Mouse (Mus musculus) midbrain, embryonic 15.5 days (tissue): Measurements from ENCODE around the gene Oxct1. TPM values are rescaled to one million over a fixed set of nuclear protein-coding genes. Genes with fewer than 3 reads are reported as not detected.

ENCODE experiments used
- ATAC-seq: fragments of 200-750 bp; cut with Nextera tagmentation; replicated peaks from 2 replicates; pipeline ENCODE4 v1.8.0; 2017; ENCODE audit warnings: moderate TSS enrichment
- H3K27ac ChIP-seq: fragments of 300-500 bp; sonication (generic); 2 replicates; pipeline ENCODE4 v1.5.1; 2015; ENCODE audit warnings: mild to moderate bottlenecking, inconsistent platforms
- H3K27me3 ChIP-seq: fragments of 300-500 bp; sonication (generic); replicated peaks from 2 replicates; pipeline ENCODE4 v1.6.1; 2015; ENCODE audit warnings: inconsistent platforms
- H3K36me3 ChIP-seq: fragments of 300-500 bp; sonication (generic); replicated peaks from 2 replicates; pipeline ENCODE4 v1.6.1; 2015; ENCODE audit warnings: inconsistent platforms
- H3K4me1 ChIP-seq: fragments of 300-500 bp; sonication (generic); 2 replicates; pipeline ENCODE4 v1.6.1; 2015; ENCODE audit warnings: inconsistent platforms
- H3K4me2 ChIP-seq: fragments of 300-500 bp; sonication (generic); 2 replicates; pipeline ENCODE4 v1.6.1; 2015; ENCODE audit warnings: inconsistent platforms, mild to moderate bottlenecking, moderate library complexity
- H3K4me3 ChIP-seq: fragments of 300-500 bp; sonication (generic); 2 replicates; pipeline ENCODE4 v1.5.1; 2015; ENCODE audit warnings: mild to moderate bottlenecking, inconsistent platforms
- H3K9ac ChIP-seq: fragments of 300-500 bp; sonication (generic); 2 replicates; pipeline ENCODE4 v1.6.1; 2015; ENCODE audit warnings: mild to moderate bottlenecking, inconsistent platforms
- H3K9me3 ChIP-seq: fragments of 300-500 bp; sonication (generic); 2 replicates; pipeline ENCODE4 v1.6.1; 2016; ENCODE audit warnings: inconsistent platforms
- whole genome bisulfite sequencing: fragments of 180-500 bp; shearing (Covaris S2); methylation state at CpG from one replicate; pipeline ENCODE4 v1.1.7; 2015; ENCODE audit warnings: mixed read lengths; 5-methylcytosine and 5-hydroxymethylcytosine counted together
- polyA plus RNA-seq: library from polyadenylated mRNA; unstranded; fragments of >200 nt; fragmentation: Nextera tagmentation; extraction: Ambion mirVana; gene quantifications from 2 replicates; pipeline ENCODE4 v1.2.1, GENCODE M21; 2015

Oxct1 gene
- polyA plus RNA-seq, 1 experiment from 2014 or later = 301 TPM

- H3K4me1 ChIP-seq = no peaks in the 10 kb centered on the region
- WGBS = 66% methylated on average over 3 of the region's 3 CpGs
These were observed 64.4 kb downstream of the Oxct1 start for GRCm38 (mm10) chr15:4090601-4091000.

GRCm38 (mm10) chr15:4092586-4092985 lies 66.4 kb downstream of the Oxct1 start:
- Histone ChIP-seq H3K36me3 (0 out of 2 replicates have a peak, but pooled peaks cover 3% of the 10 kb centered on the region), H3K4me2 (no peak overlapping the region), H3K9ac (no peak overlapping the region), H3K27ac (no peak overlapping the region), H3K9me3 (no peaks in the 10 kb centered on the region), H3K27me3 (no peaks in the 10 kb centered on the region), H3K4me3 (no peak overlapping the region), H3K4me1 (no peaks in the 10 kb centered on the region)
- WGBS = 89% methylated on average over 2 of the region's 2 CpGs
- ATAC-seq = no peak

More at GRCm38 (mm10) chr15:4090601-4091000, 64.4 kb downstream of the Oxct1 start:
- Histone ChIP-seq H3K9me3 (no peaks in the 10 kb centered on the region), H3K27ac (no peak overlapping the region), H3K27me3 (no peaks in the 10 kb centered on the region), H3K4me2 (no peak overlapping the region), H3K4me3 (no peak overlapping the region), H3K9ac (no peak overlapping the region), H3K36me3 (0 out of 2 replicates have a peak, but pooled peaks cover 3% of the 10 kb centered on the region)
- no peak for ATAC-seq

- 93% methylated on average over 10 of the region's 10 CpGs for WGBS
- Histone ChIP-seq H3K36me3 (peaks cover 15% of the 10 kb centered on the region; the same call in 1 of the 2 replicates), H3K4me2 (no peak overlapping the region), H3K9ac (no peak overlapping the region), H3K27ac (no peak overlapping the region), H3K4me3 (no peak overlapping the region), H3K27me3 (no peaks in the 10 kb centered on the region), H3K9me3 (no peaks in the 10 kb centered on the region), H3K4me1 (no peaks in the 10 kb centered on the region)
- ATAC-seq = no peak
These were observed 74.2 kb downstream of the Oxct1 start for GRCm38 (mm10) chr15:4100341-4100921.

- Histone ChIP-seq H3K4me2 (no peak overlapping the region), H3K9ac (no peak overlapping the region), H3K4me1 (no peaks in the 10 kb centered on the region), H3K27me3 (no peaks in the 10 kb centered on the region), H3K36me3 (peaks cover 15% of the 10 kb centered on the region; the same call in 1 of the 2 replicates), H3K27ac (no peak overlapping the region), H3K4me3 (no peak overlapping the region), H3K9me3 (no peaks in the 10 kb centered on the region)
- 87% methylated on average over 10 of the region's 10 CpGs for WGBS
- ATAC-seq = no peak
These were observed 74.8 kb downstream of the Oxct1 start for GRCm38 (mm10) chr15:4101025-4101424.

- H3K36me3 ChIP-seq = peaks cover 15% of the 10 kb centered on the region; the same call in 1 of the 2 replicates
- no peak for ATAC-seq
- no peak overlapping the region for H3K9ac ChIP-seq
- H3K4me2 ChIP-seq = no peak overlapping the region
- H3K27ac ChIP-seq = no peak overlapping the region
- WGBS = 90% methylated on average over 12 of the region's 12 CpGs
- H3K4me1 ChIP-seq = no peaks in the 10 kb centered on the region
- no peak overlapping the region for H3K4me3 ChIP-seq
- H3K9me3 ChIP-seq = no peaks in the 10 kb centered on the region
- H3K27me3 ChIP-seq = no peaks in the 10 kb centered on the region
These were observed 78.1 kb downstream of the Oxct1 start for GRCm38 (mm10) chr15:4104319-4104718.

- no peak overlapping the region for H3K4me2 ChIP-seq
- H3K27ac ChIP-seq = no peak overlapping the region
- 63% methylated on average over 4 of the region's 4 CpGs for WGBS
- no peak overlapping the region for H3K9ac ChIP-seq
- ATAC-seq = no peak; the same call in 1 of the 2 replicates
- peaks cover 15% of the 10 kb centered on the region; the same call in 1 of the 2 replicates for H3K36me3 ChIP-seq
- H3K27me3 ChIP-seq = no peaks in the 10 kb centered on the region
- H3K9me3 ChIP-seq = no peaks in the 10 kb centered on the region
- no peaks in the 10 kb centered on the region for H3K4me1 ChIP-seq
- H3K4me3 ChIP-seq = no peak overlapping the region
These were observed 79.3 kb downstream of the Oxct1 start for GRCm38 (mm10) chr15:4105498-4105897.

GRCm38 (mm10) chr15:4119962-4120361 lies 93.8 kb downstream of the Oxct1 start:
- Histone ChIP-seq H3K4me1 (no peaks in the 10 kb centered on the region), H3K27ac (no peak overlapping the region), H3K4me3 (no peak overlapping the region), H3K36me3 (no peaks in the 10 kb centered on the region), H3K4me2 (no peak overlapping the region), H3K9ac (no peak overlapping the region), H3K9me3 (no peaks in the 10 kb centered on the region), H3K27me3 (no peaks in the 10 kb centered on the region)
- ATAC-seq = no peak
- WGBS = 87% methylated on average over 6 of the region's 6 CpGs

GRCm38 (mm10) chr15:4124648-4125047 lies 98.5 kb downstream of the Oxct1 start:
- Histone ChIP-seq H3K27ac (no peak overlapping the region), H3K36me3 (no peaks in the 10 kb centered on the region), H3K27me3 (no peaks in the 10 kb centered on the region), H3K4me3 (no peak overlapping the region), H3K4me1 (no peaks in the 10 kb centered on the region), H3K9ac (no peak overlapping the region), H3K4me2 (no peak overlapping the region), H3K9me3 (no peaks in the 10 kb centered on the region)
- no peak for ATAC-seq
- 46% methylated on average over 3 of the region's 3 CpGs for whole genome bisulfite sequencing

- no peaks in the 10 kb centered on the region for H3K27me3 ChIP-seq
- H3K9ac ChIP-seq = no peak overlapping the region
- H3K4me2 ChIP-seq = no peak overlapping the region
- H3K36me3 ChIP-seq = no peaks in the 10 kb centered on the region
- no peak overlapping the region for H3K27ac ChIP-seq
- no peaks in the 10 kb centered on the region for H3K4me1 ChIP-seq
- H3K9me3 ChIP-seq = 0 out of 2 replicates have a peak, but pooled peaks cover 2% of the 10 kb centered on the region
- WGBS = 14% methylated on average over 1 of the region's 1 CpGs
- no peak overlapping the region for H3K4me3 ChIP-seq
- peak; percentile 30; the same call in 1 of the 2 replicates for ATAC-seq
These were observed 112.3 kb downstream of the Oxct1 start for GRCm38 (mm10) chr15:4138524-4138923.

GRCm38 (mm10) chr15:4139516-4139915 lies 113.3 kb downstream of the Oxct1 start:
- Histone ChIP-seq H3K27ac (no peak overlapping the region), H3K4me3 (no peak overlapping the region), H3K36me3 (no peaks in the 10 kb centered on the region), H3K27me3 (no peaks in the 10 kb centered on the region), H3K4me2 (no peak overlapping the region), H3K9ac (no peak overlapping the region), H3K4me1 (no peaks in the 10 kb centered on the region), H3K9me3 (0 out of 2 replicates have a peak, but pooled peaks cover 2% of the 10 kb centered on the region)
- 84% methylated on average over 12 of the region's 12 CpGs for WGBS
- 0 out of 2 replicates have a peak, but pooled peaks have one; percentile 27 for ATAC-seq

- Histone ChIP-seq H3K9ac (no peak overlapping the region), H3K4me2 (no peak overlapping the region), H3K4me1 (no peaks in the 10 kb centered on the region), H3K27me3 (no peaks in the 10 kb centered on the region), H3K36me3 (0 out of 2 replicates have a peak, but pooled peaks cover 5% of the 10 kb centered on the region), H3K4me3 (no peak overlapping the region), H3K9me3 (no peaks in the 10 kb centered on the region), H3K27ac (no peak overlapping the region)
- no peak for ATAC-seq
- WGBS = 83% methylated on average over 5 of the region's 5 CpGs
These were observed 119.2 kb downstream of the Oxct1 start for GRCm38 (mm10) chr15:4145352-4145751.

GRCm38 (mm10) chr15:4147700-4148099 lies 121.5 kb downstream of the Oxct1 start:
- Histone ChIP-seq H3K9ac (no peak overlapping the region), H3K9me3 (no peaks in the 10 kb centered on the region), H3K27me3 (no peaks in the 10 kb centered on the region), H3K4me2 (no peak overlapping the region), H3K36me3 (peaks cover 11% of the 10 kb centered on the region; the same call in 1 of the 2 replicates), H3K27ac (no peak overlapping the region), H3K4me3 (no peak overlapping the region), H3K4me1 (no peaks in the 10 kb centered on the region)
- 93% methylated on average over 2 of the region's 2 CpGs for WGBS
- no peak for ATAC-seq
